In the genomic region with DNA sequence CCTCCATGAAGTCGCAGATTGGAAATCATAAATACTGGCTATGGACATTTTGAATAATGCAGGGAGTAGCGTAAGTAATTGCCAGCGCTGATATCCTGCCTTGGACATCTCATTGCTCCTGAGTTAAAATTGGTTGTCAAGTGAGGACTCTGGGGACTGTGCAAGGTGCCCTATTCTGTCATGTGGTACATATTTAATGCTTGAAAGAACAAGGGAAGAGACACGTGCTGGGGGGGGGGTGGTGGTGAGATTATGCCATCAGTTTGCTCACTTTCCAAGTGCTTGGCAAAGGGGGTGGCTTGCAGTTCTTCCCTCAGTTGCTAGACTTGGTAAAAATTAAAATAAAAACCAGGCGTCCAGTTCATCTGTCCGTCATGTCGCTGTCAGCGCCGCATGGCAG, we compare ENCODE assay signal across 11 mouse cellular contexts.
DNase-seq lines count a peak whose midpoint lies in the region; ATAC-seq and TF ChIP-seq lines count a peak whose summit lies in the region.
"Had no signal": no experiment of that assay in that cellular context is flagged by ENCODE, and none has a peak within 500 bp of the region (broad histone marks: within the 10 kb centered on the region; RNA-seq: fewer than 3 reads in every experiment).

No protein-coding gene starts in this region.

- H3K27me3 ChIP-seq in cerebellum, adult 2 months (ENCODE audit: control insufficient read depth, insufficient read depth, low read length): no peaks in the 10 kb centered on the region
- 0 out of 2 replicates have a peak, but pooled peaks cover 19% of the 10 kb centered on the region for H3K27me3 ChIP-seq in stomach, embryonic 14.5 days (ENCODE audit: control insufficient read depth, insufficient read depth, low read length)
- no peaks in the 10 kb centered on the region; the same call in 1 of the 2 replicates for H3K27me3 ChIP-seq in stomach, postnatal 0 days (ENCODE audit: control insufficient read depth, insufficient read depth, low read length)
- H3K27me3 ChIP-seq in midbrain, embryonic 10.5 days (ENCODE audit: low read depth, poor library complexity, severe bottlenecking): peaks cover 47% of the 10 kb centered on the region

- H3K4me1 ChIP-seq in cerebellum, adult 2 months (ENCODE audit: control insufficient read depth, insufficient read depth, low read length): peaks cover under 1% of the 10 kb centered on the region; the same call in 1 of the 2 replicates
- H3K4me1 ChIP-seq in stomach, embryonic 14.5 days (ENCODE audit: control insufficient read depth, insufficient read depth, low read length): no peaks in the 10 kb centered on the region
- H3K4me1 ChIP-seq in stomach, postnatal 0 days (replicated peaks; ENCODE audit: control insufficient read depth, insufficient read depth): no peaks in the 10 kb centered on the region
- peaks cover 18% of the 10 kb centered on the region for H3K4me1 ChIP-seq in midbrain, embryonic 10.5 days

- H3K9ac ChIP-seq in stomach, embryonic 14.5 days (replicated peaks; ENCODE audit: low read depth, low read length): no peak overlapping the region
- no peak overlapping the region for H3K9ac ChIP-seq in stomach, postnatal 0 days (ENCODE audit: low read length)
- H3K9ac ChIP-seq: lung, embryonic 14.5 days had no signal

- no peaks in the 10 kb centered on the region for H3K9me3 ChIP-seq in stomach, embryonic 14.5 days (ENCODE audit: control insufficient read depth, low read depth, low read length)
- H3K9me3 ChIP-seq in stomach, postnatal 0 days (ENCODE audit: control insufficient read depth, low read length): no peaks in the 10 kb centered on the region
- no peaks in the 10 kb centered on the region for H3K9me3 ChIP-seq in midbrain, embryonic 10.5 days (replicated peaks)

- TF ChIP-seq CTCF in cerebellum, adult 2 months (IDR thresholded peaks at IDR 0.05; ENCODE audit: borderline replicate concordance, insufficient read depth, low read depth, low read length): no peak
- TF ChIP-seq CTCF in stomach, postnatal 0 days (IDR thresholded peaks at IDR 0.05; ENCODE audit: low read depth): no peak

- 15% methylated on average over 9 of the region's 9 CpGs for WGBS in cerebellum, adult 2 months
- WGBS in stomach, embryonic 14.5 days: 38% methylated on average over 9 of the region's 9 CpGs
- WGBS in stomach, postnatal 0 days: 33% methylated on average over 9 of the region's 9 CpGs
- 40% methylated on average over 9 of the region's 9 CpGs for WGBS in midbrain, embryonic 10.5 days

- TF ChIP-seq POLR2A in cerebellum, adult 2 months (IDR thresholded peaks at IDR 0.05; ENCODE audit: borderline replicate concordance, insufficient read depth, low read length): no peak

- no peak for DNase-seq in cerebellum, adult 2 months
- no peak for DNase-seq in cerebellum, adult 18-20 months
- DNase-seq in stomach, postnatal 0 days (ENCODE audit: low spot score): no peak
- DNase-seq in midbrain, embryonic 10.5 days (ENCODE audit: low spot score): no peak
- DNase-seq in lung, postnatal 4 days: no peak
- no peak for DNase-seq in urinary bladder, postnatal 36 days (ENCODE audit: low spot score in 2 of 2)
- no peak for DNase-seq in urinary bladder, postnatal 14 days (ENCODE audit: low spot score)
- DNase-seq: gastrocnemius, postnatal 36 days; kidney, adult 8-10 months had no signal

- peak overlapping the region; percentile 76 for H3K27ac ChIP-seq in cerebellum, adult 2 months (ENCODE audit: insufficient read depth, low read length)
- H3K27ac ChIP-seq in stomach, embryonic 14.5 days (ENCODE audit: low read length): no peak overlapping the region
- H3K27ac ChIP-seq in stomach, postnatal 0 days (replicated peaks): no peak overlapping the region
- peak overlapping the region; percentile 59; the same call in 1 of the 2 replicates for H3K27ac ChIP-seq in midbrain, embryonic 10.5 days (replicated peaks)

- no peak for ATAC-seq in stomach, embryonic 14.5 days (ENCODE audit: insufficient number of reproducible peaks, insufficient read depth, low FRiP score, low read depth)
- no peak for ATAC-seq in stomach, postnatal 0 days (ENCODE audit: low FRiP score, low TSS enrichment)

- TF ChIP-seq EP300 in stomach, postnatal 0 days (optimal IDR thresholded peaks at IDR 0.05): no peak

- H3K4me2 ChIP-seq in stomach, embryonic 14.5 days (replicated peaks; ENCODE audit: low read depth, low read length): no peak overlapping the region
- H3K4me2 ChIP-seq in stomach, postnatal 0 days (replicated peaks; ENCODE audit: low read depth): no peak overlapping the region

- H3K4me3 ChIP-seq in cerebellum, adult 2 months (replicated peaks; ENCODE audit: insufficient read depth, low read depth, low read length): peak overlapping the region; percentile 97
- H3K4me3 ChIP-seq in stomach, embryonic 14.5 days (ENCODE audit: low read depth, low read length): peak overlapping the region; percentile 19; the same call in 1 of the 2 replicates
- no peak overlapping the region for H3K4me3 ChIP-seq in stomach, postnatal 0 days (ENCODE audit: low read depth, low read length)
- peak overlapping the region; percentile 56 for H3K4me3 ChIP-seq in midbrain, embryonic 10.5 days

- no peaks in the 10 kb centered on the region for H3K36me3 ChIP-seq in stomach, embryonic 14.5 days (ENCODE audit: control insufficient read depth, insufficient read depth, low read length)
- H3K36me3 ChIP-seq in stomach, postnatal 0 days (ENCODE audit: control insufficient read depth, insufficient read depth, low read length): no peaks in the 10 kb centered on the region
- H3K36me3 ChIP-seq in midbrain, embryonic 10.5 days: no peaks in the 10 kb centered on the region

Comparison
In these comparisons a context has a peak if more than half of its experiments do, and no peak if none do; other contexts are left out.
1. H3K27ac ChIP-seq: peak in cerebellum, adult 2 months (single experiment) and midbrain, embryonic 10.5 days (single experiment); none in stomach, embryonic 14.5 days (single experiment) and stomach, postnatal 0 days (single experiment).